Mouse (Mus musculus): ENCODE results near the gene Rps6ka5.

Rps6ka5 gene

GRCm38 (mm10) chr12:100606733-100607132 lies 120.0 kb downstream of the Rps6ka5 start:
- in situ Hi-C loops (cut with MboI, MseI), result loop anchor here (5.0 to 25.0 kb wide), 3 partner anchors 231 to 431 kb away; partner anchors contain the start of gene Ccdc88c (in 1 of the 2)

GRCm38 (mm10) chr12:100605596-100605995 lies 121.2 kb downstream of the Rps6ka5 start:
- in situ Hi-C loops (cut with MboI, MseI), result loop anchor here (5.0 to 25.0 kb wide), 3 partner anchors 232 to 432 kb away; partner anchors contain the start of gene Ccdc88c (in 1 of the 2)

- in situ Hi-C loops (cut with MboI, MseI), result loop anchor here (25.0 kb wide), 2 partner anchors 233 to 433 kb away; partner anchors contain the start of gene Ccdc88c (in 1 of the 2)
These were observed 122.2 kb downstream of the Rps6ka5 start for GRCm38 (mm10) chr12:100604540-100604939.

- in situ Hi-C loops (cut with MboI, MseI), result loop anchor here in 1 of 2 experiments (5.0 kb wide), 1 partner anchor 323 kb away; no protein-coding TSS in a partner anchor
These were observed 132.1 kb downstream of the Rps6ka5 start for GRCm38 (mm10) chr12:100594700-100595099.

GRCm38 (mm10) chr12:100586601-100587000 lies 140.2 kb downstream of the Rps6ka5 start:
- in situ Hi-C loops (cut with MboI, MseI), result no loop called here

- in situ Hi-C loops (cut with MboI, MseI), result loop anchor here in 1 of 2 experiments (5.0 kb wide), 1 partner anchor 263 kb away; no protein-coding TSS in a partner anchor
These were observed 147.6 kb downstream of the Rps6ka5 start for GRCm38 (mm10) chr12:100579221-100579620.

- in situ Hi-C loops (cut with MboI, MseI), result loop anchor here in 1 of 2 experiments (5.0 kb wide), 1 partner anchor 264 kb away; no protein-coding TSS in a partner anchor
These were observed 148.5 kb downstream of the Rps6ka5 start for GRCm38 (mm10) chr12:100578291-100578690.

GRCm38 (mm10) chr12:100575739-100576138 lies 151.0 kb downstream of the Rps6ka5 start:
- in situ Hi-C loops (cut with MboI, MseI), result loop anchor here in 1 of 2 experiments (5.0 kb wide), 1 partner anchor 267 kb away; no protein-coding TSS in a partner anchor

- in situ Hi-C loops (cut with MboI, MseI), result no loop called here
These were observed 156.2 kb downstream of the Rps6ka5 start for GRCm38 (mm10) chr12:100570522-100571072.

GRCm38 (mm10) chr12:100568831-100569230 lies 158.0 kb downstream of the Rps6ka5 start:
- in situ Hi-C loops (cut with MboI, MseI), result no loop called here

GRCm38 (mm10) chr12:100568105-100568504 lies 158.7 kb downstream of the Rps6ka5 start:
- in situ Hi-C loops (cut with MboI, MseI), result no loop called here

- in situ Hi-C loops (cut with MboI, MseI), result no loop called here
These were observed 159.2 kb downstream of the Rps6ka5 start for GRCm38 (mm10) chr12:100567627-100568026.

- in situ Hi-C loops (cut with MboI, MseI), result no loop called here
These were observed 173.1 kb downstream of the Rps6ka5 start for GRCm38 (mm10) chr12:100553675-100554074.

- in situ Hi-C loops (cut with MboI, MseI), result no loop called here
These were observed 174.8 kb downstream of the Rps6ka5 start for GRCm38 (mm10) chr12:100551972-100552371.

- in situ Hi-C loops (cut with MboI, MseI), result no loop called here
These were observed 182.6 kb downstream of the Rps6ka5 start for GRCm38 (mm10) chr12:100544194-100544567.

GRCm38 (mm10) chr12:100543437-100544193 lies 183.2 kb downstream of the Rps6ka5 start:
- in situ Hi-C loops (cut with MboI, MseI), result no loop called here

GRCm38 (mm10) chr12:100542494-100542893 lies 184.3 kb downstream of the Rps6ka5 start:
- in situ Hi-C loops (cut with MboI, MseI), result no loop called here

GRCm38 (mm10) chr12:100542076-100542475 lies 184.7 kb downstream of the Rps6ka5 start:
- in situ Hi-C loops (cut with MboI, MseI), result no loop called here

GRCm38 (mm10) chr12:100539158-100539714 lies 187.5 kb downstream of the Rps6ka5 start:
- in situ Hi-C loops (cut with MboI, MseI), result no loop called here

- in situ Hi-C loops (cut with MboI, MseI), result no loop called here
These were observed 188.2 kb downstream of the Rps6ka5 start for GRCm38 (mm10) chr12:100538445-100539157.

- in situ Hi-C loops (cut with MboI, MseI), result no loop called here
These were observed 189.7 kb downstream of the Rps6ka5 start for GRCm38 (mm10) chr12:100537091-100537490.

Measured in T-helper 17 cell (primary cell).